Mouse (Mus musculus): Measurements from ENCODE around the gene Prkag3.

Gene Prkag3

GRCm38 (mm10) chr1:74748643-74749271 is at the start of gene Prkag3:
Gene Prkag3 (minus strand): TSS chr1:74749221.
- DNase-seq (ENCODE audit: low read depth) = peak; percentile 10

- DNase-seq (ENCODE audit: low read depth) = no peak
Measured at GRCm38 (mm10) chr1:74797459-74797858, 48.4 kb upstream of the Prkag3 start.

GRCm38 (mm10) chr1:74795145-74795529 is 46.1 kb upstream of the Prkag3 start:
- no peak for DNase-seq (ENCODE audit: low read depth)

- no peak for DNase-seq (ENCODE audit: low read depth)
Measured at GRCm38 (mm10) chr1:74794487-74795144, 45.6 kb upstream of the Prkag3 start.

- DNase-seq (ENCODE audit: low read depth) = no peak
Measured at GRCm38 (mm10) chr1:74792831-74793660, 44.0 kb upstream of the Prkag3 start.

- DNase-seq (ENCODE audit: low read depth) = no peak
Measured at GRCm38 (mm10) chr1:74791249-74791648, 42.2 kb upstream of the Prkag3 start, which contains the start of gene Wnt10a. Gene Wnt10a (plus strand): TSS chr1:74791516.

GRCm38 (mm10) chr1:74790095-74790494 is 41.1 kb upstream of the Prkag3 start:
- DNase-seq (ENCODE audit: low read depth) = no peak

- DNase-seq (ENCODE audit: low read depth) = no peak
Measured at GRCm38 (mm10) chr1:74788603-74789176, 39.7 kb upstream of the Prkag3 start.

- DNase-seq (ENCODE audit: low read depth) = peak; percentile 42
Measured at GRCm38 (mm10) chr1:74787846-74788245, 38.8 kb upstream of the Prkag3 start.

- DNase-seq (ENCODE audit: low read depth) = no peak
Measured at GRCm38 (mm10) chr1:74784041-74784759, 35.2 kb upstream of the Prkag3 start.

GRCm38 (mm10) chr1:74783554-74783953 is 34.5 kb upstream of the Prkag3 start:
- DNase-seq (ENCODE audit: low read depth) = no peak

GRCm38 (mm10) chr1:74782045-74782444 is 33.0 kb upstream of the Prkag3 start:
- no peak for DNase-seq (ENCODE audit: low read depth)

GRCm38 (mm10) chr1:74778934-74779486 is 30.0 kb upstream of the Prkag3 start:
- DNase-seq (ENCODE audit: low read depth) = no peak

GRCm38 (mm10) chr1:74775816-74776215 is 26.8 kb upstream of the Prkag3 start:
- no peak for DNase-seq (ENCODE audit: low read depth)

GRCm38 (mm10) chr1:74774062-74774461 is 25.0 kb upstream of the Prkag3 start:
- DNase-seq (ENCODE audit: low read depth) = no peak

GRCm38 (mm10) chr1:74773136-74773535 is 24.1 kb upstream of the Prkag3 start:
- peak; percentile 53 for DNase-seq (ENCODE audit: low read depth)

- DNase-seq (ENCODE audit: low read depth) = no peak
Measured at GRCm38 (mm10) chr1:74771931-74772620, 23.1 kb upstream of the Prkag3 start.

GRCm38 (mm10) chr1:74771845-74771930 is 22.7 kb upstream of the Prkag3 start, which contains the start of gene Wnt6:
Gene Wnt6 (plus strand): TSS chr1:74771892.
- no peak for DNase-seq (ENCODE audit: low read depth)

- DNase-seq (ENCODE audit: low read depth) = no peak
Measured at GRCm38 (mm10) chr1:74771467-74771844, 22.4 kb upstream of the Prkag3 start.

GRCm38 (mm10) chr1:74770727-74771466 is 21.9 kb upstream of the Prkag3 start:
- no peak for DNase-seq (ENCODE audit: low read depth)

GRCm38 (mm10) chr1:74763081-74763480 is 14.1 kb upstream of the Prkag3 start:
- DNase-seq (ENCODE audit: low read depth) = peak; percentile 60

All from fibroblast of lung, adult 2 months (primary cell).